Mouse (Mus musculus) retina, embryonic 14.5 days (tissue): ENCODE results near the gene Nploc4.

Experiments
- DNase-seq: peaks from one replicate; pipeline ENCODE4 v3.0.0-alpha.2; 2015; ENCODE audit warnings: low spot score

Gene Nploc4

DNA sequence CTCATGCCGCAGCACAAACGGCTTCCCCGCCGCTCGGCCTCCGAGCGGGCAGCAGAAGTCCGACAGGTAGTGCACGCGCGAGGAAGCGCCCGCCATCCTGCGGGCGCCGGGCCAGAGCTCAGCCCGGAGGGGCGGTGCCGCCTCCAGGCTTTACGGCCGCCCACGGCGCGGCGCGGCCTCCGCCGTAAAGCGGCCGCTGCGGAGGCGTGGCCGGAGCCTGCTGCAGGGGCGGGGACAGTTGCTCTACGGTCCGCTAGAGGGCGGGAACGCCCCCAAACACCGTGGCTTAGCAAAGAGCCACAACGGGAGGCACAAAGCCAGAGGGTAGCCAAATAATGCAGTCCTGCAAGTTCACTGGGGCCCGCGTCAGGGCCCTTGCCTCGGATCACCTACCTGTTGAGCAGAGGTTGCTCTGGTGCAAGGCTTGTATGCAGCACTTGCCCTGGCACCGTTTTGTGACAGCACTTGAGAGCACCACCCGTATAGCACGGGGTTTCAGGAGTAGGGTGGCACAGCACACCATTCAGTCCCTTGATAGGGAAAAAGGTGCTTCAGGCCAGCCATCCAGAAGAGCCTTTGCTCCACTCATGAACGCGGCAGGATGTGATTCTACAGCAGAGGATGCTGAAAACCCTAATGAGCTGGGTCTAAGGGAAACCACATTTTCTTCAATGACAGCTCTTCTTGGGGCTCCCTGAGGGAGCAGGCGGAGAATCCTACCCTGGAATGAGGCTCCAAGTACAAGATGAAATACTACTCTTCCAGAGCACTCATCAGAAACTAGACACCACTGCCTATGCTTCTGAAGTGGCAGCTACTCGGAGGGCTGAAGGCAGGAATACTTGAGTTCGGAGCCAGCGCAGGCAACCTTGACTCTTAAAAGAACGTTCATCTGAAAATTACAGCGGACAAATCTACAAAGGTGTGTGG is 58.6 kb downstream of the Nploc4 start, which contains the start of gene Faap100:
Gene Faap100, minus strand, starts transcription at position 154 of the 930 bp plus-strand sequence.
- peak; percentile 96 for DNase-seq

DNA sequence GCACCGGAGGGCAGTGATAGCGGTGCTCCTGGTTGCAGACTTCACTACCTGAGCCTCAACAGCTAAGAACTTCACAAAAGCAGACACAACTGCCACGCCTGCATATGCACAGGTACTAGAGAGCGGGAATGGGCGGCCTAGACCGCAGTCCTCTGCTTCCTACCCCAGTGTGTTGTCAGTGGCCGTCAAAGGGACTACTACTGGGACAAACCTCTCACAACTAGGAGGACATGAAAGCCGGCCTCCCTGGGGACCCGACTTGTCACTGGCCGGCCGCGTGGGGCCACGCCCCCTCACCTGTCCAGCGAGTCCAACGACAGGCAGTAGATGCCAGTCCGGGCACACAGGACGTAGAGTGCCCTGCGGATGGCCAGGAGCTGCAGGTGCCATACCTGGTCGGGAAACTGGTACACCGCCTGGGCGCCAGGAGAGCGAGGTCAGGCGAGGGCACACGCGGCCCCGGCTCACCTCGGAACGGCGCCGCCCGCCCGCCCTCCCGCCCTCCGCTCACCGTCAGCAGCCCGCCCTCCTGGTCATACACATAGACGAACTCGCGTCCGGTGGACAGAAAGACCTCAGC is 59.4 kb downstream of the Nploc4 start:
- peak; percentile 40 for DNase-seq

DNA sequence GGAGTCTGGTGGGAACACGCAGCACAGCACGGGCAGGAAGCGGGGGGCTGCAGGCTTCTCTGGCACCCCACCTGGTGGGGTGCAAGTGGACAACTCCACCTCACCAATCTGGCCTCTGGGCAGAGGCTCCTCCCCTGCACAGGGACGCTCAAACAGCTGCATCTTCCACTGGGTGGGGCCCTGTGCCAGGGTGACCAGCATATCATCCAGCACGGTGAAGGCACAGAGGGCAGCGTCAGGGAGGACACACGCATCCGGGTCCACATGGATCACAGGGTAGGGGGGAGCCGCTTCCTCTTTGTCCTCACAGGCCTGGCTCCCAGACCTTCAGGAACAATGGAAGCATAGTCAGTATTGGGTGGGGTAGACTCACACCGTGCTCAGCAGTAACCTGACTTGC is 60.2 kb downstream of the Nploc4 start:
- no peak for DNase-seq

DNA sequence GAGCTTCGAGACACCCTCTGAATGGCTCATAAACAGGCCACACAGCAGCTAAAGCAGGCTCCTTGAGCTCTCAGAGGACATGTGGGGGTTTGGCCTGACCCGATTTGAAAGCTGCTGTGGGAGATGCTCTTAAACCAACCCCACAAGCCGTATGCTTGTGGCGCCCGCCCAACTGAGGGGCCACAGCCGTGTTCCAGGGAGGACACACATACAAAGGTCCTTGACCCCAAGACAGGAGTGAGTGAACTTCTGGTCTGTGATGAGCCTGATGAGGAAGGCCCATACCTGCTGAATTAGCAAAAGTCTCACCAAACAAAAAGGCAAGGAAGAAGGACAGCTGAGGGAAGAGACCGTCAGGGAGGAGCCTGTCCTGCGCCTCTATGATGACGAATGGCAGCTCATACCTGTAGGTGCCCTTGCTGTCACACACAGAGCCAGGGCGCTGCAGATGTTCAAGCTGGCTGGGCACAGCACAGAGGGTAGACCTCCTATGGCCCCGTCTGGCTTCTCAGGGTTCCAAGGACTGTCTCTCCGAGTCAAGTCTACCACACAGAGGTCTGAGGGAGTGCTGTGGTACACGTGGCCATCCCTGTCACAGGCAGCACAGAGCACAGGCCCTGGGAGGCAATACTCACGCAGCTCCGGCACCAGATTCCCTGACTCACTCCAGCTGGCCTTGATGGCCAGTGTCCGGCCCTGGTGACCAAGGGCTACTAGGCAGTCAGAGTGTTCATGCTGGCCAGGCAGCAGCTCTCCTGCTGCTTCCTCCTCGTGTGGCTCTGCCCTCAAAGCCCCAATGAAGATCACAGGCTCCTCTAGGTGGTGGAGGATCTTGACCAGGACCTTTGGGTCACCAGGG is 61.0 kb downstream of the Nploc4 start:
- DNase-seq: no peak

DNA sequence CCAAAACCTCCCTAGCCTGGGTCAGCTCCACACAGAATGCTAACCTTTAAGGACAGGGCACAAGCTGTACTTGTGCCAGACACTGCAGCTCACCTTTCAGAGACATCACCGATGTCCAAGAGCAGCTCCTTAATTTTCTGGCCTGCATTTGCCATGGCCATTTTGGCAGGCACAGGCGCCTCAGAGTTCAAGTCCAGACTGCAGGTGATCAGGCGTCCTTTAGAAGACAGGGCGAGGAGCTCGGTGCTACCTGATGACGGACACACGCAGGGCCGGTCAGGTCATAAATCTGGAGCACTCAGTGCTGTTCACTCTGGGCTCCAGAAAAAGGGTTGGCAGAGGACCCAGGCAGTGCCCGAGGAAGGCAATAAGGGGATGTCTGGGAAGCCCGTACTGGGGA is 62.2 kb downstream of the Nploc4 start:
- no peak for DNase-seq

DNA sequence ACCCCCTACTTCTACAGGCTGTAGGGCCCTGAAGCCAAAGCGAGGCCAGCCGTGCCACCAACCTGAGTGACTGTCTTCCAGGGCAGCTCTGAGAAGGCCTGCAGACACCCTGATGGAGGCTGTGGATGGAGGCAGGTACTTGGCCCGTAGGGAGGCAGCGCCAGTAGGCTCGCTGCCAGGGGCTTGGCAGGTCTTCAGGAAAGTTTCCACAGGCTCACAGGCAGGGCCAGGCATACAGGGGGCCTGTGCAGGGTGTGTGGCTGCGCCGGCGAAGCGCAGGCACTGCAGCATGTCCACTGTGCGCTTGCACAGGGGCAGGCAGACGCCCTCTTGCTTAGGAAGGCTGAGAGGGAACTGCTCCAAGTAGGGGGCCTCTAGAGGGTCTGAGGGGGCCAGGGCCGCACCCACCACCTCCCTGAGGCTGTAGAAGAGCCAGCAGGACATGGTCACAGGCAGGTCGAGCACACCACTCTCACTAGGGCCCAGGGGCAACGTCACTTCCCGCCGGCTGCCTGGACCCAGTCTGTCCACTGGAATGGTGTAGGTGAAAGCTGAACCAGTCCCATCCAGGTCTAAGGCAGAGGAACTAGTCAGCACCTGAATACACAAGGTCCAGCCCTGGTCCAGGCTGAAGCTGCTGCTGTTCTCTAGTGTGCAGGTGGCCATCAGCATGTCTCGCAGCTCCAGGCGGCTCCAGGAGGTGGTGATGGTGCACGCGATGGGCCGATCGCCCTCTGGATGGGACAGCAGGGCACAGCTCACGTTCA is 63.5 kb downstream of the Nploc4 start:
- DNase-seq: no peak

DNA sequence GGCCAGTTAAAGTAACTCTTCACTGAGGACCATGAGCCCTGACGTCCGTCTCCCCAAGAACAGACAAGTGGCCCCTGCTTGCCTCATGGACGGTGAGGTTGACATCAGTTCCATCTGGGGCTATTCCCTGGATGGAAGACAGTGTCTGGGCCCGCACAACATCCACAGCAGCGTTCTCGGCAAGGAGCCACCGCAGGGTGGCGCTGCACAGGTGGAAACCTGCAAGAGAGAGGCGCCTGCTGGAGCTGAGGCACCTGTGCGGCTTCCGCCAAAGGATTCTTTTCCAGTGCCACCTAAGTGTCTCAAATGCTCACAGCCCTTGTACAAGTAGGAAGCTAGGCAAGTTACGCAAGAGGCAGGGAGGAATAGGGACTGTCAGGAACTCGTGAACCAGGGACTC is 64.5 kb downstream of the Nploc4 start:
- DNase-seq: no peak

DNA sequence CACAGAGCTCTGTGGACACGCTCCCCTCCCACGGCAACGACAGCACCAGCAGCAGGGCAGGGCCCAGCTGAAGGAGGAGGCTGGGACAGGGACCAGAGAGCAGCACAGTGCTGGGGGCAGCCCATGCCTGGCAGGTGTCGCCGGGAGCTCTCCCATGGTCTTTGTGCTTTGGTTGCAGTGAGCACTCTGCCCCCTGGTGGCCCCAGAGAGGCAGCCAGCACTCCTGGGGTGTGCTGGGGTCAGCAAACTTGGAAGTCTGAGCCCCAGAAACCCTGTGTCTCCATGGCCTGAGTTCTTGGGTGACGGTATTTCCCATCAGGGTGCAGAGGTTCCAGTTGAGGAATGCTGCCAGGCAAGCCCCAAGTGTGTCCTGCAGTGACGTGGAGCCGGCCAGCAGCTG is 67.9 kb downstream of the Nploc4 start:
- DNase-seq: peak; percentile 74

DNA sequence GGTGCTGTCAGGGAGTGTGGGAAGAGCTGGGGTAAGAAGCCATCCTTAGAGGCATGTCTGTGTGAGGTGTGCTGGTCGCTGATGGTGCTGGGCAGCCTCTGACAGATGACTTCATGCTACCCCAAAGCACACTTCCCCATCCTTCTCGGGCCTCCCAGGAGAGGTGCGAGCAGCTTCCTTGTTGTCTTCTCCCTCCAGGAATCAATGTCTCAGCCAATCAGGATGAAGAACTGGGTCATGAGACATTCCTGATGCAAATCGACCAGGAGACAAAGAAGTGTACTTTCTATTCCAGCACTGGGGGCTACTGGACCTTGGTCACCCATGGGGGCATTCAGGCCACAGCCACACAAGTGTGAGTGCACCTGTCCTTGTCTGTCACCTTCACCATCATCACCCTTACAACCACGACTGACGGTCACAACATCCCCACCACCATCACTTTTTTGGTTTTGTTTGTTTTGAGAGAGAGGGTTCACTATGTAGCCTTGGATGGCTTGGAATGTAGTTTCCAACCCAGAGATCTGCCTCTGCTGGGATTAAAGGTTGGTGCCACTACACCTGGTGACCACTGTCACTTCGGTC is 71.0 kb downstream of the Nploc4 start:
- no peak for DNase-seq

DNA sequence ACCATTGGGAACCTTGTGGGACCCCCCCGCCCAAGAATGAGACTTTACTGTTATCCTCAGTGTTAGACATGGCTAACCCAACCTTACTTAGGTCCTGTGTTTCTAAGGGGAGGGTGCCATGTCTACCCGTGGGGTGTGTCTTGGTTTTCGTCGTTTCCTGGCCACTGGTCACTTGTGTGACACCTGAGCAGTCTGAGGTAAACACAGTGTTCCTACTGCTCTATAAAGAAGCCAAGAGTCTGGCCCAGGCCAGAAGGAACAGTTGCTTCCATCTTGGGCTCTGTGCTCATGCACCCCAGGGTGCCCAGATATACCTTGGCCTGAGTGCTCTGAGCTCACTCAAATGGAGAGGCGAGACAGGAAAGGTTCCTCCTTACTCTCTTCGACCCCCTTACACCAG is 74.6 kb downstream of the Nploc4 start:
- DNase-seq: no peak

DNA sequence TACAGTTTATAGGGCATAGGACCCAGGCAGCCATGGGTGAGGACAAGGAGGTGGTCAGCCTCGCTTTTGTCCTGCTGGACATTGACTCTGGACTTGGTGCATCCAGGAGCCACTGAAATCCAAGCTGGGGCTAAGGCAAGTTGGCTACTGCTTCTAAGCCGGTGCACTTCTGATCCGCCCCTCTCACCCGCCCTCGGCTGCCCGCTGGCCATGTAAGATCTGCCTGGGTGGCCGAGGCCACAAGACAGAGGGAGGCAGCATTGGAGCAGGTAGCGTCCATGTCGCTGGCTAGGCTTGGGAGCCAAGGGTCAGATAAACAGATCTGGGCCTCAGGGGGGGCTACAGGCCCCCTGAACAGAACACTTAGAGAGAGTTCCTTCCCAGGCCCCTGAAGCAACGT is 76.2 kb downstream of the Nploc4 start, which contains the start of gene Fscn2:
Gene Fscn2, plus strand, starts transcription at position 240 of the 400 bp plus-strand sequence.
- no peak for DNase-seq

DNA sequence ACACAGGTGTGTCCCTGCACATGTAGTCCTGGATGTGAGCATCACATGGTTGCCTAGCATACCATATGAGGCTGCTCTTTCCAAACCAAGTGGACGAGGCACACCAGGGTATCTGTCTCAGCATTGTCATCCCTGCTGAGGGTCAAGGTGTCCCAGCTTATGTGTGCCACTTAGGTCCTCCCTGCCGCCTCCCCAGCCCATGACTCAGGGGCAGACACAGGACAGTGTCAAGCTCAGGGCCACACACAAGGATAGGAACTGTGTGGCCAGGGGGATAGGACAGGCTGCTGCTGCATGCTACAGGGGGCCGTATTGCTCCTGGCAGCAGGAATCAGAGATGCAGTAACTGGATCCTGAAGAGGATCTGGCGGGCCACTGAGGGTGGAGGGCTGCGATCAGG is 76.8 kb downstream of the Nploc4 start:
- no peak for DNase-seq

DNA sequence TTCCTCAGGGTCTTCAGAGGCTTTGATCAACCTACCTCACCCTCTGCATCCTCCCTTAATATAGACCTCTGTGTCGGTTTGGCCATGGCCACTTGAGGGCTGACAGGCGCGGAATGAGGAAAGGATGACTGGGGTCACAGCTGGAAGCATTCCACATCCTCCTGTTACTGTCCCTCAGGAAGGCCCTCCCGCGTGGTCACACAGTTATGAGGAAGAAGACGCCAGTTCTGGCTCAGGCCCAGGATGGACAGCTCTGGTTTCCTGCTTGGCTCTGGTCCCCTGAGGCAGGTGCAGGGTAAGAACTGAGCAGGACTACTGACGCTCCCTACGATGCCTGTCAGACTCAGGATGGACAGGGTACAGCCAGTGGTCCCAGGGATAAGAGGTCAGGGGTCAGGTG is 77.4 kb downstream of the Nploc4 start:
- no peak for DNase-seq

DNA sequence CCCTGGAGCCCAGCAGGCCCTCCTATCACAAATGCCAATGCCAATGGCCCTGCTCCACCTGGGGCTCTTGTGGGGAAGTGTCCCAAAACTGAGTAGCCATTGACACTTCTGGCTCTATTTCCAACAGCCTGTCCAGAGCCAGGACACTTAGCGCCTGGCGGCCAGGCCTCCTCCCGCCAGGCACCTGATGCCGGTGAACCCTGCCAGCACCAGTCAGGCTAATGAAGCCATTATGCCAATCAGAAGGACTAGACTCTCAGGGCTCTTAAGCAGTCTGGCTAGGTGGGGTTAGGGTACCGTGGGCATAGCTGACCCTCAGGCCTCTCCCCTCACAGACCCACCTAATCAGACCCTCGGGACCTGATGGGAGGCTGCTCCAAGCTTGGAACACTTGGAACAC is 78.1 kb downstream of the Nploc4 start:
- DNase-seq: no peak

DNA sequence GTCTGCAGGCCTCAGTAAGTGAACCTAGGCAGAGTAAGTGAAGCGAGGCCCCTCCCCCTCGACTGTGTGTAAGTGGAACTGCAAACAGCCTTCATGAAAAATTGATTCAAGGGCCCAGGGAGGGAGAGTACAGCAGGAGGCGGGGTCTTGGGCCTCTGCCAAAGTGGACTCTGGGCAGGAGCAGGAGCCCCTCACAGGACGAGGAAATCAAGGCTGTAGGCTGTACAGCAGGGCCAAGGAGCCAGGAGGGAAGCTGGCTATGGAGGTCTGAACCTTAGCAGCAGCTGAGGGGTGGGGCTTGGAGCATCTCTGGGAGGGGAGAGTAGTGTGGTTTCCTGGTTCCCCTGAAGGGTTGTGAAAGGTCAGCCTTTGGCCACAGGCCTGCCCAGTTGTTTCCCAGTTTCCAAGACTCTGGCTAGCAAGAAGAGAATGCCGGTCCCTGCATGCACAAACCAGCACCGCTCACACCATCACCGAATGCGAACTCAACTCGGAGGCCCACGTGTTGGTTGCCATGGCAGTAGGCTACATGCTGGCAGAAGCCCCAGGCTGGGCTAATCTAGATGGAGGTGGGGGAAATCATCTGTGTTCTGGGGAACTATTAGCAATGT is 79.6 kb downstream of the Nploc4 start:
- peak; percentile 74 for DNase-seq

DNA sequence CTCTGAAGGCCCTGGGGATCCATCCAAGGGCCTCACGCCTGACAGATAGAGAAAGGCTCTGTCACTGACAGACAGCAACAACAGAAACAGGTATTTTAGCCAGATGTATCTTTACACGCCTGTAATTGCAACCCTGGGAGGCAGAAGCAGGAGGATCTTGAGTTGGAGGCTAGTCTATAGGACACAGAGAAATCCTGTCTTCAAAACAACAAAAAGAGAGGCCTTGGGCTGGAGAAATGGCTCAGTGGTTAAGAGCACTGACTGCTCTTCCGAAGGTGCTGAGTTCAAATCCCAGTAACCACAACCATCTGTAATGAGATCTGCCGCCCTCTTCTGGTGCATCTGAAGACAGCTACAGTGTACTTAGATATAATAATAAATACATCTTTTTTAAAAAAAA is 80.6 kb downstream of the Nploc4 start:
- no peak for DNase-seq

DNA sequence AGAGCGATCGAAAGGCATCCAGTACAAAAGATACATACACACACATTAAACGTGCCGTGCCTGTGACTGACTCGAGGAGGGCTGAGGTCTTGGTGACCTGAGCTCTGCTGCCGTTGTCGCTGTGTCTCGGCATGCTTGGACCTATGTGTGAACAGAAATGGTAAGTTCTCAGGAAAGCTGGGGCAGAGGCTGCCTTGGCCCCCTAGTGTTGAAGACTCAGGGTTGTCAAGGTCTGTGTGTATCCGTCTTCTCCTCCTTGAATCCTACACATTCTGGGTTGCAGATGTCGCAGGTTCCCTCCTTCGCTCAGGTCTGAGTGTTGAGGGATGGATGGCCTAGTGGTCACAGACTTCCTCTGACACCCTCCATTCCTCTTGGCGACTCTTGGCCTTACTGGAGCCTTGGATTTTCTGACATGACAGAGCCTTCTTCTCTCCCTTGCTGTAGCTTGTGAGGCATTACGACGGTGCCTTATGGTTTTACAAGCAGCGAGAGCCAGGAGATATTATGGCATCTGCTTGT is 81.1 kb downstream of the Nploc4 start:
- DNase-seq: no peak

DNA sequence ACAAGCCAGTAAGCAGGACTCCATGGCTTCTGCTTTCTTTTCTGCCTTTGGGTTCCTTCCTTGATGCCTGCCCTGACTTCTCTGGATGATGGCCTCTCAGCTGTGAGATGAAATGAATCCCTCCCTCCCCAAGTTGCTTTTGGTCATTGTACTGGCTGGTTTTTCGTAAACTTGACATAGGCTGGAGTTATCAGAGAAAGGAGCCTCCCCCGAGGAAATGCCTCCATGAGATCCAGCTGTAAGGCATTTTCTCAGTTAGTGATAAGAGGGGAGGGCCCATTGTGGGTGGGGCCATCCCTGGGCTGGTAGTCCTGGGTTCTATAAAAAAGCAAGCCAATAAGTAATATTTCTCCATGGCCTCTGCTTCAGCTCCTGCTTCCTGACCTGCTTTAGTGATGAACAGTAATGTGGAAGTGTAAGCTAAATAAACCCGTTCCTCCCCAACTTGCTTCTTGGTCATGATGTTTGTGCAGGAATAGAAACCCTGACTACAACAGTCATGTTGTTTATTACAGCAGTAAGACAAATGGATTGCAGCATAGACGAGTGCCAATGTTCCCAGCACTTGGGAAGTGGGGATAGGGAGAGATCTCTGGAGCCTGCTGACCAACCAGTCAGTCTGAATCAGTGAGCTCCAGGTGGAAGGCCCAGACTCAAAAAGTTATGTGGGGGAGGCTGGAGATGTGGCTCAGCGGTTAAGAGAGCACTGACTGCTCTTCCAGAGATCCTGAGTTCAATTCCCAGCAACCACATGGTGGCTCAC is 82.0 kb downstream of the Nploc4 start:
- DNase-seq: no peak

DNA sequence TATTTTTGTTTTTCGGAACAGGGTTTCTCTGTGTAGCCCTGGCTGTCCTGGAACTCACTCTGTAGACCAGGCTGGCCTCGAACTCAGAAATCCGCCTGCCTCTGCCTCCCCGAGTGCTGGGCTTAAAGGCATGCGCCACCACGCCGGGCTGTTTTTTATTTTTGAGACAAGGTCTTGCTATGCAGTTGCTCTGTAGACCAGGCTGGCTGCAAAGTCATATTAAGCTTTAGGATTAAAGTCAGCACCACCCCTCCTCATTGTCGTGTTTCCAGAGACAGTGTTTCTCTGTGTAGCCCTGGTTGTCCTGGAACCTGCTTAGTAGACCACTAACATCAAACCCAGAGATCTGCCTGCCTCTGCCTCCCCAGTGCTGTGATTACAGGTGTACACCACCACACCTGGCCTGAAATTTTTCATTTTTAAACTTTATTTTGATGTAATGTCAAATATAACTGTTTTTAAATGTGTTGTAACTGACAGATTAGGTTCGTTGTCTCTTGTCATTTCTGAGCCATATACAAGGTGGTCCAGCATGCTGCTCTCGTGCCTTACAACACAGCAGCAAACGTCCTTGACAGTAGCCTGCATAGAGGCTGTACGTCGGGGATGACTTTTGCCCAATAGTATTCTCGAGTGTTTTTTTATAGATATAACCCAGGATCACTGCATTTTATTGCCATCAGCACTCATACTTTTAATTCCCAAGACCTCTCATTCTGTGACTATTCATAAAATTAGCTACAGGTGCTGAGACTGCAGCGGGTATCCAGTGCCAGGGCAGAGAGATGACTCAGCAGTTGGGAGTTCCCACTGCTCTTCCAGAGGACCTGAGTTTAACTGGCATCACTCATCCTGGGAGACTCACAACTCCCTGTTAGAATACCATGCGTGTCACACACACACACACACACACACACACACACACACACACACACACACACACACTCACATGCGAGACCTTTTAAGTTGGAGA is 82.9 kb downstream of the Nploc4 start:
- DNase-seq: no peak
